Mouse (Mus musculus) embryonic facial prominence, embryonic 11.5 days (tissue): Measurements from ENCODE around the gene Gm21440. TPM values are rescaled to one million over a fixed set of nuclear protein-coding genes. Genes with fewer than 3 reads are reported as not detected.
"Not testable (repeated sequence)": the region's sequence is repeated elsewhere in the genome, so short reads cannot be mapped to it uniquely, and the experiment has no call there.

Source experiments
- ATAC-seq: fragments of 200-750 bp; cut with Nextera tagmentation; replicated peaks from 2 replicates; pipeline ENCODE4 v1.8.0; 2017; ENCODE audit warnings: low read depth; ENCODE audit not compliant: insufficient number of reproducible peaks, low FRiP score, low TSS enrichment
- DNase-seq: peaks from one replicate; pipeline ENCODE4 v3.0.0-alpha.2; 2015; ENCODE audit warnings: low spot score
- H3K27ac ChIP-seq: fragments of 300-500 bp; sonication (generic); replicated peaks from 2 replicates; pipeline ENCODE4 v1.5.1; 2014; ENCODE audit warnings: mild to moderate bottlenecking, low read depth, low read length, control low read depth
- H3K27me3 ChIP-seq: fragments of 300-500 bp; sonication (generic); 2 replicates; pipeline ENCODE4 v1.6.1; 2014; ENCODE audit warnings: mild to moderate bottlenecking, low read length, moderate library complexity, mixed read lengths; ENCODE audit not compliant: control insufficient read depth, insufficient read depth
- H3K36me3 ChIP-seq: fragments of 300-500 bp; sonication (generic); replicated peaks from 2 replicates; pipeline ENCODE4 v1.6.1; 2014; ENCODE audit warnings: low read depth, mild to moderate bottlenecking, low read length, moderate library complexity, mixed read lengths; ENCODE audit not compliant: control insufficient read depth, insufficient read depth
- H3K4me1 ChIP-seq: fragments of 300-500 bp; sonication (generic); 2 replicates; pipeline ENCODE4 v1.6.1; 2014; ENCODE audit warnings: low read length, mixed read lengths; ENCODE audit not compliant: control insufficient read depth, insufficient read depth
- H3K4me2 ChIP-seq: fragments of 300-500 bp; sonication (generic); 2 replicates; pipeline ENCODE4 v1.6.1; 2014; ENCODE audit warnings: low read depth, mild to moderate bottlenecking, control low read depth, low read length, moderate library complexity
- H3K4me3 ChIP-seq: fragments of 300-500 bp; sonication (generic); 2 replicates; pipeline ENCODE4 v1.5.1; 2014; ENCODE audit warnings: low read depth, low read length, control low read depth
- H3K9ac ChIP-seq: fragments of 300-500 bp; sonication (generic); replicated peaks from 2 replicates; pipeline ENCODE4 v1.6.1; 2014; ENCODE audit warnings: mild to moderate bottlenecking, control low read depth, low read length
- H3K9me3 ChIP-seq: fragments of 300-500 bp; sonication (generic); replicated peaks from 2 replicates; pipeline ENCODE4 v1.6.1; 2016; ENCODE audit warnings: mild to moderate bottlenecking, low read length, inconsistent platforms, mixed read lengths; ENCODE audit not compliant: control insufficient read depth
- WGBS: fragments of 180-500 bp; shearing (Covaris S2); extraction: QIAGEN DNeasy Blood & Tissue Kit; methylation state at CpG from one replicate; pipeline ENCODE4 v1.1.7; 2014; 5-methylcytosine and 5-hydroxymethylcytosine counted together
- polyA plus RNA-seq: library from polyadenylated mRNA; unstranded; fragments of >200 nt; fragmentation: Nextera tagmentation; extraction: Ambion mirVana; gene quantifications from 2 replicates; pipeline ENCODE4 v1.2.1, GENCODE M21; 2014

Gene Gm21440
- not detected in 2 replicates for polyA plus RNA-seq

- not testable (repeated sequence) for H3K9ac ChIP-seq, H3K4me3 ChIP-seq, H3K4me2 ChIP-seq, H3K27ac ChIP-seq, H3K9me3 ChIP-seq, H3K27me3 ChIP-seq, DNase-seq, ATAC-seq, H3K36me3 ChIP-seq, H3K4me1 ChIP-seq
These were observed at the start of gene Gm21440, which contains the start of gene Gm21454 for GRCm38 (mm10) chrY:13252091-13252490. TSS of gene Gm21440 (plus strand) at chrY:13252391. TSS of gene Gm21454 (plus strand) at chrY:13252442.

- H3K9me3 ChIP-seq, H3K9ac ChIP-seq, H3K4me1 ChIP-seq, DNase-seq, H3K4me3 ChIP-seq, H3K36me3 ChIP-seq, H3K27me3 ChIP-seq, H3K4me2 ChIP-seq, ATAC-seq, H3K27ac ChIP-seq: not testable (repeated sequence)
- no CpG with 5 or more reads among the region's 3 CpGs for WGBS
These were observed 28.4 kb upstream of the Gm21440 start, which contains the start of gene Gm21828 for GRCm38 (mm10) chrY:13223828-13224227. TSS of gene Gm21828 (minus strand) at chrY:13223928.

Other genes with a start within 250 kb of the Gm21440 start
- gene Gm20807, start 209.5 kb upstream of the Gm21440 start, polyA plus RNA-seq = not detected in 2 replicates
- not detected in 2 replicates for gene Gm21891, start 118.9 kb upstream of the Gm21440 start, polyA plus RNA-seq
- gene Gm21425, start 90.4 kb upstream of the Gm21440 start, polyA plus RNA-seq = not detected in 2 replicates
- not detected in 2 replicates for gene Gm21828, start 28.5 kb upstream of the Gm21440 start, polyA plus RNA-seq
- not detected in 2 replicates for gene Gm21454, start 51 bp downstream of the Gm21440 start, polyA plus RNA-seq
- gene Gm21725, start 96.7 kb downstream of the Gm21440 start, polyA plus RNA-seq = not detected in 2 replicates
- gene Gm21866, start 213.2 kb downstream of the Gm21440 start, polyA plus RNA-seq = not detected in 2 replicates
- not detected in 2 replicates for gene Gm20773, start 241.6 kb downstream of the Gm21440 start, polyA plus RNA-seq